Mouse (Mus musculus): ENCODE measurements around the gene Ceacam9. TPM values are rescaled to one million over a fixed set of nuclear protein-coding genes. Genes with fewer than 3 reads are reported as not detected.

Gene Ceacam9
- polyA plus RNA-seq, 1 experiment from 2014 or later, result not detected

GRCm38 (mm10) chr7:16761630-16762029, 39.9 kb downstream of the Ceacam9 start:
- no peak overlapping the region for H3K4me3 ChIP-seq (ENCODE audit: low read depth, low read length)
- no peak overlapping the region for H3K4me2 ChIP-seq (replicated peaks; ENCODE audit: low read depth)
- WGBS, result 26% methylated on average over 5 of the region's 5 CpGs
- peak overlapping the region; percentile 89 for H3K27ac ChIP-seq (replicated peaks)
- no peaks in the 10 kb centered on the region for H3K9me3 ChIP-seq (ENCODE audit: control insufficient read depth, low read length)
- TF ChIP-seq CTCF (IDR thresholded peaks at IDR 0.05; ENCODE audit: low read depth) (no peak), EP300 (optimal IDR thresholded peaks at IDR 0.05) (no peak)
- H3K9ac ChIP-seq (ENCODE audit: low read length), result no peak overlapping the region
- no peak for DNase-seq (ENCODE audit: low spot score)
- H3K27me3 ChIP-seq (ENCODE audit: control insufficient read depth, insufficient read depth, low read length), result no peaks in the 10 kb centered on the region
- ATAC-seq (ENCODE audit: low FRiP score, low TSS enrichment), result no peak
- H3K36me3 ChIP-seq (ENCODE audit: control insufficient read depth, insufficient read depth, low read length), result no peaks in the 10 kb centered on the region
- no peaks in the 10 kb centered on the region for H3K4me1 ChIP-seq (replicated peaks; ENCODE audit: control insufficient read depth, insufficient read depth)

- no peak overlapping the region for H3K4me3 ChIP-seq (ENCODE audit: low read depth, low read length)
- no peaks in the 10 kb centered on the region for H3K9me3 ChIP-seq (ENCODE audit: control insufficient read depth, low read length)
- no peaks in the 10 kb centered on the region for H3K36me3 ChIP-seq (ENCODE audit: control insufficient read depth, insufficient read depth, low read length)
- WGBS, result 68% methylated on average over 7 of the region's 7 CpGs
- H3K9ac ChIP-seq (ENCODE audit: low read length), result no peak overlapping the region
- no peak for TF ChIP-seq EP300 (optimal IDR thresholded peaks at IDR 0.05)
- no peak for TF ChIP-seq CTCF (IDR thresholded peaks at IDR 0.05; ENCODE audit: low read depth)
- H3K27ac ChIP-seq (replicated peaks), result no peak overlapping the region
- no peaks in the 10 kb centered on the region for H3K27me3 ChIP-seq (ENCODE audit: control insufficient read depth, insufficient read depth, low read length)
- H3K4me2 ChIP-seq (replicated peaks; ENCODE audit: low read depth), result no peak overlapping the region
- no peak for DNase-seq (ENCODE audit: low spot score)
- no peaks in the 10 kb centered on the region for H3K4me1 ChIP-seq (replicated peaks; ENCODE audit: control insufficient read depth, insufficient read depth)
- ATAC-seq (ENCODE audit: low FRiP score, low TSS enrichment), result no peak
Observed at GRCm38 (mm10) chr7:16763463-16764218, 41.9 kb downstream of the Ceacam9 start.

- TF ChIP-seq EP300 (optimal IDR thresholded peaks at IDR 0.05), result no peak
- H3K9me3 ChIP-seq (ENCODE audit: control insufficient read depth, low read length), result no peaks in the 10 kb centered on the region
- no peaks in the 10 kb centered on the region for H3K36me3 ChIP-seq (ENCODE audit: control insufficient read depth, insufficient read depth, low read length)
- no peaks in the 10 kb centered on the region for H3K27me3 ChIP-seq (ENCODE audit: control insufficient read depth, insufficient read depth, low read length)
- no peak for ATAC-seq (ENCODE audit: low FRiP score, low TSS enrichment)
- no peaks in the 10 kb centered on the region for H3K4me1 ChIP-seq (replicated peaks; ENCODE audit: control insufficient read depth, insufficient read depth)
- WGBS, result 47% methylated on average over 2 of the region's 2 CpGs
- no peak for DNase-seq (ENCODE audit: low spot score)
- H3K27ac ChIP-seq (replicated peaks), result no peak overlapping the region
- no peak overlapping the region for H3K9ac ChIP-seq (ENCODE audit: low read length)
- no peak overlapping the region for H3K4me2 ChIP-seq (replicated peaks; ENCODE audit: low read depth)
- no peak overlapping the region for H3K4me3 ChIP-seq (ENCODE audit: low read depth, low read length)
Observed at GRCm38 (mm10) chr7:16766443-16766842, 44.7 kb downstream of the Ceacam9 start.

Other genes starting within 250 kb of the Ceacam9 start
- gene Npas1, start 244.2 kb upstream of the Ceacam9 start, polyA plus RNA-seq (2015; fragmentation: Nextera tagmentation; extraction: Ambion mirVana), result 0.10 and 0.18 TPM in 2 replicates
- gene Arhgap35, start 106.9 kb upstream of the Ceacam9 start, polyA plus RNA-seq (2015; fragmentation: Nextera tagmentation; extraction: Ambion mirVana), result 3.8 and 4.1 TPM in 2 replicates
- not detected in 2 replicates for gene Ceacam15, start 46.2 kb upstream of the Ceacam9 start, polyA plus RNA-seq (2015; fragmentation: Nextera tagmentation; extraction: Ambion mirVana)
- 225 and 229 TPM in 2 replicates for gene Ap2s1, start 16.5 kb downstream of the Ceacam9 start, polyA plus RNA-seq (2015; fragmentation: Nextera tagmentation; extraction: Ambion mirVana)
- gene Slc1a5, start 59.4 kb downstream of the Ceacam9 start, polyA plus RNA-seq (2015; fragmentation: Nextera tagmentation; extraction: Ambion mirVana), result 48.6 and 53.5 TPM in 2 replicates
- gene Strn4, start 94.0 kb downstream of the Ceacam9 start, polyA plus RNA-seq (2015; fragmentation: Nextera tagmentation; extraction: Ambion mirVana), result 45.1 and 45.2 TPM in 2 replicates
- gene Fkrp, start 94.8 kb downstream of the Ceacam9 start, polyA plus RNA-seq (2015; fragmentation: Nextera tagmentation; extraction: Ambion mirVana), result 14.2 and 14.5 TPM in 2 replicates
- 7.5 and 8.8 TPM in 2 replicates for gene Prkd2, start 121.0 kb downstream of the Ceacam9 start, polyA plus RNA-seq (2015; fragmentation: Nextera tagmentation; extraction: Ambion mirVana)
- gene Dact3, start 153.4 kb downstream of the Ceacam9 start, polyA plus RNA-seq (2015; fragmentation: Nextera tagmentation; extraction: Ambion mirVana), result 3.5 and 5.1 TPM in 2 replicates
- 7.3 and 7.4 TPM in 2 replicates for gene Gng8, start 169.9 kb downstream of the Ceacam9 start, polyA plus RNA-seq (2015; fragmentation: Nextera tagmentation; extraction: Ambion mirVana)
- gene Ptgir, start 184.6 kb downstream of the Ceacam9 start, polyA plus RNA-seq (2015; fragmentation: Nextera tagmentation; extraction: Ambion mirVana), result 1.5 and 1.6 TPM in 2 replicates
- gene Calm3, start 202.2 kb downstream of the Ceacam9 start, polyA plus RNA-seq (2015; fragmentation: Nextera tagmentation; extraction: Ambion mirVana), result 49.1 and 58.7 TPM in 2 replicates
- 4.7 and 4.8 TPM in 2 replicates for gene Pnmal2, start 222.8 kb downstream of the Ceacam9 start, polyA plus RNA-seq (2015; fragmentation: Nextera tagmentation; extraction: Ambion mirVana)
- gene Pnmal1, start 237.8 kb downstream of the Ceacam9 start, polyA plus RNA-seq (2015; fragmentation: Nextera tagmentation; extraction: Ambion mirVana), result 1.7 and 1.8 TPM in 2 replicates